Mouse (Mus musculus): ENCODE measurements at regions not wholly inside any gene's neighbourhood (a gene's known extent, or its start where the extent isn't known, plus 50 kb on each side); places are given as distances from the start of the nearest gene placed in this dataset.
A peak's percentile ranks its signal among the peaks of the same experiment; 100 is the strongest.

- H3K27ac ChIP-seq (ENCODE audit: insufficient read depth, low read length) = no peak overlapping the region
- TF ChIP-seq POLR2A (IDR thresholded peaks at IDR 0.05; ENCODE audit: insufficient read depth, low read length) = no peak
- peak; percentile 6 for TF ChIP-seq CTCF (IDR thresholded peaks at IDR 0.05; ENCODE audit: low read depth, low read length)
- TF ChIP-seq EP300 (IDR thresholded peaks at IDR 0.05; ENCODE audit: insufficient read depth, low read depth, low read length) = no peak
These were observed 103.7 kb downstream of the Lyplal1 start for GRCm38 (mm10) chr1:186013413-186013812.

DNA sequence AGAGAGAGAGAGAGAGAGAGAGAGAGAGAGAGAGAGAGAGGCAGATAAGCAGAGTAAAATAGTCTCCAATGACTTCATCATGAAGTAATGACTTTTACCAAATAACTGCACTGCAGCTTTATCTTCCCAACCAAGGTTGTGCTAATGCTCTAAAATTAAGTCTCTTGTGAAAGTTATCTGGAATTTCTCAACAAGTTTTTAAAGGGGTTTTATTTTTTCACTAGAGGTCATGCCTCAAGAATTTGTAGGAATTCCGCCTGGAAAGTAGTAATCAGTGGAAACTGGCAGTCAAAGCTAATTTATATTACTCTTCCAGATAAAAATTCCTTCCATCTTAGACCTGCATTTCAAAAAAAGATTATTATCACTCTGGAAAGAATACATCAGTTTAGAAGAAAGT, 102.9 kb downstream of the Lyplal1 start:
- Histone ChIP-seq H3K27me3 (ENCODE audit: control insufficient read depth, insufficient read depth, low read length, poor library complexity, severe bottlenecking) (no peaks in the 10 kb centered on the region), H3K4me3 (ENCODE audit: low read depth, low read length) (no peak overlapping the region), H3K9me3 (replicated peaks; ENCODE audit: control insufficient read depth, insufficient read depth, low read length, poor library complexity, severe bottlenecking) (no peaks in the 10 kb centered on the region), H3K4me1 (ENCODE audit: control insufficient read depth, insufficient read depth, low read length) (no peaks in the 10 kb centered on the region), H3K27ac (ENCODE audit: insufficient read depth, low read length) (no peak overlapping the region), H3K9ac (ENCODE audit: low read depth, poor library complexity, severe bottlenecking) (no peak overlapping the region), H3K36me3 (ENCODE audit: control insufficient read depth, insufficient read depth, low read length, poor library complexity, severe bottlenecking) (no peaks in the 10 kb centered on the region)
- TF ChIP-seq POLR2A (IDR thresholded peaks at IDR 0.05; ENCODE audit: insufficient read depth, low read length) (no peak), CTCF (IDR thresholded peaks at IDR 0.05; ENCODE audit: low read depth, low read length) (no peak), EP300 (IDR thresholded peaks at IDR 0.05; ENCODE audit: insufficient read depth, low read depth, low read length) (no peak)

More at GRCm38 (mm10) chr1:186013413-186013812, 103.7 kb downstream of the Lyplal1 start:
- Histone ChIP-seq H3K9me3 (replicated peaks; ENCODE audit: control insufficient read depth, insufficient read depth, low read length, poor library complexity, severe bottlenecking) (no peaks in the 10 kb centered on the region), H3K9ac (ENCODE audit: low read depth, poor library complexity, severe bottlenecking) (no peak overlapping the region), H3K4me1 (ENCODE audit: control insufficient read depth, insufficient read depth, low read length) (no peaks in the 10 kb centered on the region), H3K36me3 (ENCODE audit: control insufficient read depth, insufficient read depth, low read length, poor library complexity, severe bottlenecking) (no peaks in the 10 kb centered on the region), H3K27me3 (ENCODE audit: control insufficient read depth, insufficient read depth, low read length, poor library complexity, severe bottlenecking) (no peaks in the 10 kb centered on the region), H3K4me3 (ENCODE audit: low read depth, low read length) (no peak overlapping the region)

DNA sequence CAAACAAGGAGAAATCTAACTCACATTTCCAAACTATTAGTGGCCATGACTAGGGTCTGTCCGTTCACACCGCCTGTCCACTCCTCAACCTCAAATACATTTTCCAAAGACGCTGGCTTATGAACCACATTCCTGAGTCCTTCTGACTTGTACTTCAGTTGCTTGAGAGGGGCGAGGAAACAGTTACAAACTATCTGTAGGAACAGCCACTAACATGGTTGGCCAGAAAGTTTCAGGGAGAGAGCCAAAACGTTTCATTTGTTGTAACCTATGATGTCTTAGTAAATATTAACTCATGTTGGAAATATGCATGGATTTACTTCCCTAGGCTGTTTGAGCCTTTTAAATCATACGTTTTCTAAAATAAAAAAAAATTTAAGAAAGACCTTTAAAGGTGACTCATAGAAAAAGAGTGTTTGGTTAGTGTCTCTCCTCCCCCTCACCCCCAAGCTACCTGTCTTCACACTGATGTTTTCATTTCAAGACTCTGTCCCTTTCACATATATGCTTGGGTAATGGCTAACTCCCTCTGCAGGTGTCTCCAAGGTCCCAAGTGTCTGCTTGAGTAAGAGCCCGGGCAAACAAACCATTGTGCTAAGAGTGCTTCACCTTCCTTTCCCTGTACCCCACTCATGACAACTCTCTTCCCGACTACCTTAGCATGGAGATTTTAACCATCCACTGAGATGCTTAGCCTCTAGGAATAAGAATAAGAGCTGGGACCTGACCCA, 101.1 kb downstream of the Lyplal1 start:
- no peak overlapping the region for H3K9ac ChIP-seq (ENCODE audit: low read depth, poor library complexity, severe bottlenecking)
- no peaks in the 10 kb centered on the region for H3K36me3 ChIP-seq (ENCODE audit: control insufficient read depth, insufficient read depth, low read length, poor library complexity, severe bottlenecking)
- no peaks in the 10 kb centered on the region for H3K4me1 ChIP-seq (ENCODE audit: control insufficient read depth, insufficient read depth, low read length)
- H3K9me3 ChIP-seq (replicated peaks; ENCODE audit: control insufficient read depth, insufficient read depth, low read length, poor library complexity, severe bottlenecking) = no peaks in the 10 kb centered on the region
- TF ChIP-seq POLR2A (IDR thresholded peaks at IDR 0.05; ENCODE audit: insufficient read depth, low read length) = no peak
- TF ChIP-seq EP300 (IDR thresholded peaks at IDR 0.05; ENCODE audit: insufficient read depth, low read depth, low read length) = no peak
- TF ChIP-seq CTCF (IDR thresholded peaks at IDR 0.05; ENCODE audit: low read depth, low read length) = no peak
- H3K27ac ChIP-seq (ENCODE audit: insufficient read depth, low read length) = no peak overlapping the region
- no peak overlapping the region for H3K4me3 ChIP-seq (ENCODE audit: low read depth, low read length)
- H3K27me3 ChIP-seq (ENCODE audit: control insufficient read depth, insufficient read depth, low read length, poor library complexity, severe bottlenecking) = no peaks in the 10 kb centered on the region

DNA sequence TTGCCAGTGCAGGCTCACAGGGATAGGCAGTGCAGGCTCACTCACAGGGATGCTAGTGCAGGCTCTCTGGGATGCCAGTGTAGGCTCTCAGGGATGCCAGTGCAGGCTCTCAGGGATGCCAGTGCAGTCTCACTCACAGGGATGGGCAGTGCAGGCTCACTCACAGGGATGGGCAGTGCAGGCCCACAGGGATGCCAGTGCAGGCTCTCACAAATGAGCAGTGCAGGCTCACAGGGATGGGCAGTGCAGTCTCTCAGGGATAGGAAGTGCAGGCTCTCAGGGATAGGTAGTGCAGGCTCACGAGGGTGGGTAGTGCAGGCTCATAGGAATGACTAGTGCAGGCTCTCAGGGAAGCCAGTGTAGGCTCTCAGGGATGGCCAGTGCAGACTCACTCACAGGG, 99.6 kb downstream of the Lyplal1 start:
- Histone ChIP-seq H3K4me3 (ENCODE audit: low read depth, low read length) (no peak overlapping the region), H3K9ac (ENCODE audit: low read depth, poor library complexity, severe bottlenecking) (no peak overlapping the region), H3K4me1 (ENCODE audit: control insufficient read depth, insufficient read depth, low read length) (no peaks in the 10 kb centered on the region), H3K36me3 (ENCODE audit: control insufficient read depth, insufficient read depth, low read length, poor library complexity, severe bottlenecking) (no peaks in the 10 kb centered on the region), H3K9me3 (replicated peaks; ENCODE audit: control insufficient read depth, insufficient read depth, low read length, poor library complexity, severe bottlenecking) (no peaks in the 10 kb centered on the region), H3K27me3 (ENCODE audit: control insufficient read depth, insufficient read depth, low read length, poor library complexity, severe bottlenecking) (no peaks in the 10 kb centered on the region), H3K27ac (ENCODE audit: insufficient read depth, low read length) (no peak overlapping the region)
- TF ChIP-seq CTCF (IDR thresholded peaks at IDR 0.05; ENCODE audit: low read depth, low read length) (no peak), EP300 (IDR thresholded peaks at IDR 0.05; ENCODE audit: insufficient read depth, low read depth, low read length) (no peak), POLR2A (IDR thresholded peaks at IDR 0.05; ENCODE audit: insufficient read depth, low read length) (no peak)

DNA sequence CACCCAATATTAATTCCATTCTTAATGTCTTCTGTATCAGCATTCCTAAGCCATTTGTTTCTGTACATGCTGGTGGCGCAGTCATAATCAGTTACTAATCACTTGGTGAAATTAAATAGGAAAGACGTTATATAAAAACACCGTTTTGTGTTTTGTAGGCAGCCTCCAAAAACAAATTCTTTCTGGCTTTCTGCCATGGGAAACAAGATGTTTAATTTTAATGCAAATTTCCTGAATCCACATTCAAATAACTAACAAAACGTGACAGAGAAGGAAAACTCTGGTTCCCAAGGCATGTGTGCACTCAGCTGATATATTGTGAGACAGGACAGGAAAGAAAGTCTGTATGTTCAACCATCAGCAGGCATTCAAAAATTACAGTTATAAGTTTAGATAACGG, 97.6 kb downstream of the Lyplal1 start:
- H3K27me3 ChIP-seq (ENCODE audit: control insufficient read depth, insufficient read depth, low read length, poor library complexity, severe bottlenecking) = no peaks in the 10 kb centered on the region
- TF ChIP-seq EP300 (IDR thresholded peaks at IDR 0.05; ENCODE audit: insufficient read depth, low read depth, low read length) = no peak
- no peak for TF ChIP-seq CTCF (IDR thresholded peaks at IDR 0.05; ENCODE audit: low read depth, low read length)
- TF ChIP-seq POLR2A (IDR thresholded peaks at IDR 0.05; ENCODE audit: insufficient read depth, low read length) = no peak
- H3K9ac ChIP-seq (ENCODE audit: low read depth, poor library complexity, severe bottlenecking) = no peak overlapping the region
- H3K9me3 ChIP-seq (replicated peaks; ENCODE audit: control insufficient read depth, insufficient read depth, low read length, poor library complexity, severe bottlenecking) = peaks cover 4% of the 10 kb centered on the region; the same call in 1 of the 2 replicates
- no peaks in the 10 kb centered on the region for H3K36me3 ChIP-seq (ENCODE audit: control insufficient read depth, insufficient read depth, low read length, poor library complexity, severe bottlenecking)
- H3K4me1 ChIP-seq (ENCODE audit: control insufficient read depth, insufficient read depth, low read length) = no peaks in the 10 kb centered on the region
- no peak overlapping the region for H3K4me3 ChIP-seq (ENCODE audit: low read depth, low read length)
- H3K27ac ChIP-seq (ENCODE audit: insufficient read depth, low read length) = no peak overlapping the region

- H3K27ac ChIP-seq (ENCODE audit: insufficient read depth, low read length) = no peak overlapping the region
- no peaks in the 10 kb centered on the region for H3K36me3 ChIP-seq (ENCODE audit: control insufficient read depth, insufficient read depth, low read length, poor library complexity, severe bottlenecking)
- no peaks in the 10 kb centered on the region for H3K9me3 ChIP-seq (replicated peaks; ENCODE audit: control insufficient read depth, insufficient read depth, low read length, poor library complexity, severe bottlenecking)
- no peaks in the 10 kb centered on the region for H3K4me1 ChIP-seq (ENCODE audit: control insufficient read depth, insufficient read depth, low read length)
- H3K9ac ChIP-seq (ENCODE audit: low read depth, poor library complexity, severe bottlenecking) = no peak overlapping the region
- H3K27me3 ChIP-seq (ENCODE audit: control insufficient read depth, insufficient read depth, low read length, poor library complexity, severe bottlenecking) = no peaks in the 10 kb centered on the region
- no peak overlapping the region for H3K4me3 ChIP-seq (ENCODE audit: low read depth, low read length)
- TF ChIP-seq POLR2A (IDR thresholded peaks at IDR 0.05; ENCODE audit: insufficient read depth, low read length) (no peak), CTCF (IDR thresholded peaks at IDR 0.05; ENCODE audit: low read depth, low read length) (no peak), EP300 (IDR thresholded peaks at IDR 0.05; ENCODE audit: insufficient read depth, low read depth, low read length) (no peak)
These were observed 85.2 kb downstream of the Lyplal1 start for GRCm38 (mm10) chr1:186031951-186032350.

All from ES-Bruce4 (cell line).